Comparison of ENCODE assay signal across 1 mouse cellular context in the genomic region with DNA sequence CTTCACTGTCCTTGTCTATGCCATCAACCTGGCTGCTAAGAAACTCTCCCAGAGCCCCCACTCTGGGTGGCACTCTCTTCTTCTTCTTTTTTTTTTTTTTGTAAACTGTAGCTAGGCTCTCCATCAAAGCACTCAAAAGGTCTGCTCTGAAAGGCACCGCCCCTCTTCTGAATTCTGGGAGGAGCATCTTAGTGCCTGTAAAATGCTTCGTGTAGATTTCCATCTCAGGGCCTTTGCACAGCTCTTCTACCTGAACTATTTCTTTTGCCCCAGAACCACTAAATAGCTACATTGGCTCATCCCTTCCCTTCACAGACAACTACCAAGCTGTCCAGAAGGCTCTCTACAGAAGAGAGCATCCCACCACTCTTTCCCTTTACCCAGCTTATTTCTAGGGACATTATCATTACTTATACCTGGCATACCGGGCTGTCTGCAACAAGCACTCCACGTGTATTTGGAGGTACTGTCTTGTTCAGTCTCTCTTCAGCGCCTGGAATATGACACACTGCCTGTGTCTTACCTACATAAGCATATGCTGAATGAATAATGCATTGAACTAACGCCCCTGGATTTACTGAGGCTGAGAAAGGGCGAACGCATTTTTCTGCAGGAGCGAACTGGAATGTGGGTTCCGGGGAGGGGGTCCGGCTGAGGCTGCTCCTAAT.
TF ChIP-seq lines count a peak whose summit lies in the region.

No protein-coding gene starts in this region.

TF ChIP-seq in MEL, 35 proteins besides CTCF, POLR2A, EP300 and RAD21:
- TF ChIP-seq ZKSCAN1 (IDR thresholded peaks at IDR 0.05; ENCODE audit: low read depth, low read length) (no peak), MAFK (IDR thresholded peaks at IDR 0.05; ENCODE audit: borderline replicate concordance, low read depth, low read length) (no peak), ELF1 (IDR thresholded peaks at IDR 0.05; ENCODE audit: low read depth, low read length) (no peak), MAZ (IDR thresholded peaks at IDR 0.05; ENCODE audit: low read depth, low read length) (0 out of 2 replicates have a peak, but pooled peaks have one; percentile 34), TBP (IDR thresholded peaks at IDR 0.05; ENCODE audit: low read depth, low read length) (peak; percentile 83), USF1 (IDR thresholded peaks at IDR 0.05; ENCODE audit: low read depth, low read length) (no peak), BHLHE40 (IDR thresholded peaks at IDR 0.05; ENCODE audit: borderline replicate concordance, low read depth, low read length) (no peak), GABPA (IDR thresholded peaks at IDR 0.05; ENCODE audit: low read depth, low read length) (no peak), NRF1 (IDR thresholded peaks at IDR 0.05; ENCODE audit: insufficient read depth, low read depth, low read length, poor library complexity, severe bottlenecking) (no peak), MYC (IDR thresholded peaks at IDR 0.05; ENCODE audit: low read depth, low read length) (no peak; the same call in 1 of the 2 replicates), E2F4 (IDR thresholded peaks at IDR 0.05; ENCODE audit: borderline replicate concordance, low read depth, low read length) (no peak), RCOR1 (IDR thresholded peaks at IDR 0.05; ENCODE audit: low read depth, low read length) (0 out of 2 replicates have a peak, but pooled peaks have one; percentile 37), ZC3H11A (IDR thresholded peaks at IDR 0.05; ENCODE audit: low read depth, low read length) (no peak), TCF12 (IDR thresholded peaks at IDR 0.05; ENCODE audit: low read depth, low read length) (no peak), MAX (IDR thresholded peaks at IDR 0.05; ENCODE audit: low read length) (peak; percentile 27; the same call in 1 of the 2 replicates), HCFC1 (IDR thresholded peaks at IDR 0.05; ENCODE audit: low read depth, low read length) (peak; percentile 23; the same call in 1 of the 2 replicates), ETS1 (IDR thresholded peaks at IDR 0.05; ENCODE audit: low read depth, low read length) (no peak), SIN3A (IDR thresholded peaks at IDR 0.05; ENCODE audit: low read length) (no peak), USF2 (IDR thresholded peaks at IDR 0.05; ENCODE audit: borderline replicate concordance in 1 of 2, insufficient read depth in 1 of 2, low read depth in 1 of 2, low read length in 2 of 2) (no peak), NELFE (IDR thresholded peaks at IDR 0.05; ENCODE audit: low read depth, low read length) (peak; percentile 56; the same call in 1 of the 2 replicates), MEF2A (IDR thresholded peaks at IDR 0.05; ENCODE audit: extremely low read depth, insufficient replicate concordance, low read depth, low read length, poor library complexity, severe bottlenecking) (no peak), MYB (IDR thresholded peaks at IDR 0.05; ENCODE audit: low read depth, low read length) (no peak), ZMIZ1 (IDR thresholded peaks at IDR 0.05; ENCODE audit: low read depth, low read length) (no peak), MXI1 (IDR thresholded peaks at IDR 0.05; ENCODE audit: low read depth, low read length) (no peak), ZNF384 (IDR thresholded peaks at IDR 0.05; ENCODE audit: low read depth, low read length) (peak; percentile 93), JUND (IDR thresholded peaks at IDR 0.05; ENCODE audit: low read depth, low read length) (no peak), GATA1 (IDR thresholded peaks at IDR 0.05; ENCODE audit: low read depth, low read length) (no peak), CHD1 (IDR thresholded peaks at IDR 0.05; ENCODE audit: low read depth, low read length) (no peak), UBTF (IDR thresholded peaks at IDR 0.05; ENCODE audit: borderline replicate concordance, insufficient read depth, low read depth, low read length) (no peak), CHD2 (IDR thresholded peaks at IDR 0.05; ENCODE audit: low read length) (no peak), SMC3 (IDR thresholded peaks at IDR 0.05; ENCODE audit: low read depth, low read length) (no peak), TAL1 (IDR thresholded peaks at IDR 0.05; ENCODE audit: low read length) (no peak), POLR2AphosphoS5 (IDR thresholded peaks at IDR 0.05; ENCODE audit: borderline replicate concordance, low read depth, low read length) (no peak), KAT2A (conservative IDR thresholded peaks at IDR 0.05; ENCODE audit: low read depth, low read length) (no peak), POLR2AphosphoS2 (IDR thresholded peaks at IDR 0.05; ENCODE audit: low read length) (no peak)
TF ChIP-seq in MEL: peak in this region for 7.
